Mouse (Mus musculus) heart, embryonic 13.5 days (tissue): Measurements from ENCODE around the gene Il1rn. TPM values are rescaled to one million over a fixed set of nuclear protein-coding genes. Genes with fewer than 3 reads are reported as not detected.

Experiments
- polyA plus RNA-seq: library from polyadenylated mRNA; unstranded; fragments of >200 nt; fragmentation: Nextera tagmentation; extraction: Ambion mirVana; gene quantifications from 2 replicates; pipeline ENCODE4 v1.2.1, GENCODE M21; 2015

Il1rn gene
- polyA plus RNA-seq, 1 experiment from 2014 or later = 0.47 TPM

Other genes starting within 250 kb of the Il1rn start
- not detected in 2 replicates for gene Tbpl2, start 240.3 kb upstream of the Il1rn start, polyA plus RNA-seq
- not detected in 2 replicates for gene Il1f8, start 183.7 kb upstream of the Il1rn start, polyA plus RNA-seq
- not detected in 2 replicates for gene Il1f9, start 150.4 kb upstream of the Il1rn start, polyA plus RNA-seq
- gene Il1f6, start 121.4 kb upstream of the Il1rn start, polyA plus RNA-seq = not detected in 2 replicates
- not detected in 2 replicates for gene Il1f5, start 59.9 kb upstream of the Il1rn start, polyA plus RNA-seq
- not detected in 2 replicates for gene Il1f10, start 45.7 kb upstream of the Il1rn start, polyA plus RNA-seq
- gene Psd4, start 30.7 kb downstream of the Il1rn start, polyA plus RNA-seq = 0.96 and 1.1 TPM in 2 replicates
- gene Pax8, start 138.7 kb downstream of the Il1rn start, polyA plus RNA-seq = 0.23 TPM in 1 of 2 replicates, not detected in the other